Mouse (Mus musculus): ENCODE measurements at regions not wholly inside any gene's neighbourhood (a gene's known extent, or its start where the extent isn't known, plus 50 kb on each side); places are given as distances from the start of the nearest gene placed in this dataset.

GRCm38 (mm10) chr11:111895221-111896200 is 829.5 kb downstream of the Kcnj2 start:
- Histone ChIP-seq H3K36me3 (no peaks in the 10 kb centered on the region), H3K4me3 (replicated peaks) (no peak overlapping the region), H3K4me2 (no peak overlapping the region), H3K27ac (no peak overlapping the region), H3K27me3 (0 out of 2 replicates have a peak, but pooled peaks cover 4% of the 10 kb centered on the region), H3K9ac (no peak overlapping the region), H3K4me1 (no peaks in the 10 kb centered on the region), H3K9me3 (replicated peaks) (no peaks in the 10 kb centered on the region)
- WGBS: 84% methylated on average over 4 of the region's 4 CpGs
- no peak for ATAC-seq (replicated peaks; ENCODE audit: low FRiP score)

- H3K27ac ChIP-seq: no peak overlapping the region
- no peak overlapping the region for H3K9ac ChIP-seq
- no peak overlapping the region for H3K4me3 ChIP-seq (replicated peaks)
- no peak overlapping the region for H3K4me2 ChIP-seq
- H3K9me3 ChIP-seq (replicated peaks): no peaks in the 10 kb centered on the region
- ATAC-seq (replicated peaks; ENCODE audit: low FRiP score): no peak
- no peaks in the 10 kb centered on the region for H3K4me1 ChIP-seq
- WGBS: 76% methylated on average over 6 of the region's 6 CpGs
- H3K27me3 ChIP-seq: 0 out of 2 replicates have a peak, but pooled peaks cover 4% of the 10 kb centered on the region
- H3K36me3 ChIP-seq: no peaks in the 10 kb centered on the region
Measured at GRCm38 (mm10) chr11:111897001-111897400, 831.0 kb downstream of the Kcnj2 start.

DNA sequence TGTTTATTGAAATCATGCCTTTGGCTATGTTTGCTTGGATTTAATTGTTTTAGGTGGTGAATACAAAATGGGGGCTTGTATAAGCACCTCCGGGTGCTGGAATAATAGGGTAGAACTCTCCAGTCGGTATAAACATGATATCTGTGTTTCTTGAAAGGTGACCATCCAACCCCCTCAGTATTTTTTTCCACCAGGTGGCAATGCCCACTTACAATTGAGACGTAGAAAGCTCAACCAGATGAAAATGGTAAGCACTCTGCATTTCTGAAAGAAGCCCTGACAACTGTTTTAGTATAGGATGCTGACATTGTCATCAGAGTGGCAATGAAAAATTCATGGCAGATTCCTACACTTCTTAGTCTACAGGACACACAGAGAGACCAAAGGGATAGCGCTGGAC is 838.1 kb downstream of the Kcnj2 start:
- no peak overlapping the region for H3K4me3 ChIP-seq (replicated peaks)
- no peak overlapping the region for H3K9ac ChIP-seq
- H3K4me1 ChIP-seq: no peaks in the 10 kb centered on the region
- no peaks in the 10 kb centered on the region for H3K36me3 ChIP-seq
- H3K27me3 ChIP-seq: no peaks in the 10 kb centered on the region
- H3K9me3 ChIP-seq (replicated peaks): no peaks in the 10 kb centered on the region
- WGBS: 67% methylated on average over 4 of the region's 4 CpGs
- no peak overlapping the region for H3K27ac ChIP-seq
- H3K4me2 ChIP-seq: no peak overlapping the region
- ATAC-seq (replicated peaks; ENCODE audit: low FRiP score): no peak

DNA sequence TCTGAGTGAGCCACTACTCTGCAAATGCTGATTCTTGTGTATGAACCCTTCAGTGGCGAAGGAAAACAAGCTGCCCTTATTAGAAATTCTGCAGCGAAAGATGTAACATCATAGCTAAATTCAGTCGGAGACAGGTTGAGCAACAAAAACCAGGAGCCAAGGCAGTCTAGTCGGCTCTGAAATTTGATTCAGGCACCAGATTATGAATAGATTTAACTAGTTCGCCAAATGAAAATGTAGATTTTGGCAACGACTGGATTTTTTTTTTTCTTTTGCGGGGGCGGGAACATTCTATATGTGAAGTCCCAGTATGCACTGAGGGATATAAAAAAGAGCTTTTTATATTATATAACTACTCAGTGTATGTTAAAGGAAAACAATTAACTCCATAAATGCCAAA is 847.9 kb downstream of the Kcnj2 start:
- H3K9ac ChIP-seq: no peak overlapping the region

DNA sequence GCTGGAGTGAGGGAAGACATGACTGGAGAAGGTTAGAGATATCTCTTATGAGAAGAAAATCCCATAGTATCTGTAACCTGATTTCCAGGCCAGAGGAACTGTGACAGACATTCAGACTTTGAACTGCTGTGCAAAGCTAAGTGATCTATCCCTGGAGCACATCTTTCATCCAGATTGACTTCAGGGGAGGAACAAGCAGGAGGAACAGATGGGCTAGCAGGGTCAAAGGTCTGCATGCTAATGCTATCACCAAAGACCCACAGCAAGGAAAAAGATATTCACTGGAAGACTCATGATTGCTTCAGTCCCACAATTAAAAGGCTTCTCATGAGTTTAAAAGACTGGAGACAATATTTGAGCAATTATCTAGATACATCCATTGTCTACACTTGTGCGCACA is 855.7 kb upstream of the Sox9 start:
- 96% methylated on average over 1 of the region's 1 CpGs for WGBS
- no peak overlapping the region for H3K27ac ChIP-seq
- ATAC-seq (replicated peaks; ENCODE audit: low FRiP score): no peak
- H3K27me3 ChIP-seq: no peaks in the 10 kb centered on the region
- H3K4me2 ChIP-seq: no peak overlapping the region
- H3K9me3 ChIP-seq (replicated peaks): no peaks in the 10 kb centered on the region
- H3K4me1 ChIP-seq: no peaks in the 10 kb centered on the region
- no peak overlapping the region for H3K4me3 ChIP-seq (replicated peaks)
- H3K36me3 ChIP-seq: no peaks in the 10 kb centered on the region
- H3K9ac ChIP-seq: no peak overlapping the region

More for the DNA sequence above, 847.9 kb downstream of the Kcnj2 start:
- 81% methylated on average over 8 of the region's 8 CpGs for WGBS
- no peaks in the 10 kb centered on the region for H3K36me3 ChIP-seq
- H3K9me3 ChIP-seq (replicated peaks): no peaks in the 10 kb centered on the region
- ATAC-seq (replicated peaks; ENCODE audit: low FRiP score): no peak
- H3K4me1 ChIP-seq: no peaks in the 10 kb centered on the region
- H3K4me2 ChIP-seq: no peak overlapping the region
- no peak overlapping the region for H3K4me3 ChIP-seq (replicated peaks)
- no peaks in the 10 kb centered on the region for H3K27me3 ChIP-seq
- H3K27ac ChIP-seq: no peak overlapping the region

- ATAC-seq (replicated peaks; ENCODE audit: low FRiP score): no peak
- H3K36me3 ChIP-seq: no peaks in the 10 kb centered on the region
- no peak overlapping the region for H3K27ac ChIP-seq
- no peaks in the 10 kb centered on the region for H3K4me1 ChIP-seq
- H3K4me3 ChIP-seq (replicated peaks): no peak overlapping the region
- H3K9me3 ChIP-seq (replicated peaks): no peaks in the 10 kb centered on the region
- no peak overlapping the region for H3K9ac ChIP-seq
- H3K4me2 ChIP-seq: no peak overlapping the region
- 66% methylated on average over 10 of the region's 10 CpGs for WGBS
- H3K27me3 ChIP-seq: no peaks in the 10 kb centered on the region
Measured at GRCm38 (mm10) chr11:111929366-111929765, 852.7 kb upstream of the Sox9 start.

GRCm38 (mm10) chr11:111932052-111932451 is 850.0 kb upstream of the Sox9 start:
- WGBS: 88% methylated on average over 1 of the region's 1 CpGs

DNA sequence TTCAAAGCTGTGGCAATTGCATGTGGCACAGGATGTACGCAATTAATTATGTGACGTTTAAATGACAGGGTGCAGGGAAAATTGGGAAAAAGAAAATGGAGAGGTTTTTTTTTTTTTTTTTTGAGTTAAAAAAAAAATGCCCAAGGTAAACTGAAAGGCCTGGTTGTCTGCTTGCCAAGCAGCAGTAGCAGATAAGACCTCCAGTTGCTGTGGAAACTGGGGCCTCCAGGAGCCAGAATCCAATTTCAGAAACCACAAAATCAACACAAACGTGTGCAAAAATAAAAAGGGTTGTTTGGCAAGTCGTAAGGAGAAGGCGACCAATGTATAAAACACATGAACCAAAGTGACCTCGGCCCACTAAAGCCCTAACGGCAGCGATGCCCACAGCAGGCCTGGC is 837.7 kb upstream of the Sox9 start:
- Histone ChIP-seq H3K27me3 (no peaks in the 10 kb centered on the region), H3K4me2 (no peak overlapping the region), H3K9me3 (replicated peaks) (no peaks in the 10 kb centered on the region), H3K27ac (no peak overlapping the region), H3K36me3 (no peaks in the 10 kb centered on the region), H3K4me3 (replicated peaks) (no peak overlapping the region), H3K9ac (no peak overlapping the region), H3K4me1 (no peaks in the 10 kb centered on the region)
- no peak for ATAC-seq (replicated peaks; ENCODE audit: low FRiP score)
- 45% methylated on average over 8 of the region's 8 CpGs for whole genome bisulfite sequencing

More at GRCm38 (mm10) chr11:111932052-111932451, 850.0 kb upstream of the Sox9 start:
- no peak overlapping the region for H3K27ac ChIP-seq
- H3K9ac ChIP-seq: no peak overlapping the region
- H3K4me1 ChIP-seq: no peaks in the 10 kb centered on the region
- no peaks in the 10 kb centered on the region for H3K27me3 ChIP-seq
- no peaks in the 10 kb centered on the region for H3K36me3 ChIP-seq
- no peaks in the 10 kb centered on the region for H3K9me3 ChIP-seq (replicated peaks)
- no peak overlapping the region for H3K4me3 ChIP-seq (replicated peaks)
- ATAC-seq (replicated peaks; ENCODE audit: low FRiP score): no peak
- H3K4me2 ChIP-seq: no peak overlapping the region

DNA sequence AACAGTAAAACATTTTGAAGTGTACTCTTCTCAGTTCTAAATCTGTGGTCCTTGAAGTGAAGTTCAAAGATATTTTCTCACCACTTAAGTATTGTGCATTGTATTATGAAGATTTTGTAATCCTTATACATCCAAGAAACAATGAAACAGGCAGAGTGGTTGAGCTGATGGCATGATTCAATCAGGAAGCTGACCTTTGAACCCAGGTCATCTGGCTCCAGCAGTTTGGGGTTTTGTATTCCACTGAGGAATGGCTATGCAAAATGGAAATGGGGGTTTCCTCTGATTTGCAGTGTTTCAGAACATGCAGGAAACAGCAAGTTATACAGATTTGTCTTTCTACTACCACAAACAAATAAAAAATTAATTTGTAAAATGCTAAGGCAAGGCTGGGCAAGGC is 836.2 kb upstream of the Sox9 start:
- H3K36me3 ChIP-seq: no peaks in the 10 kb centered on the region
- no peak overlapping the region for H3K4me2 ChIP-seq
- H3K27ac ChIP-seq: no peak overlapping the region
- no peak for ATAC-seq (replicated peaks; ENCODE audit: low FRiP score)
- H3K27me3 ChIP-seq: no peaks in the 10 kb centered on the region
- H3K4me1 ChIP-seq: no peaks in the 10 kb centered on the region
- H3K9me3 ChIP-seq (replicated peaks): no peaks in the 10 kb centered on the region
- H3K9ac ChIP-seq: no peak overlapping the region
- H3K4me3 ChIP-seq (replicated peaks): no peak overlapping the region

DNA sequence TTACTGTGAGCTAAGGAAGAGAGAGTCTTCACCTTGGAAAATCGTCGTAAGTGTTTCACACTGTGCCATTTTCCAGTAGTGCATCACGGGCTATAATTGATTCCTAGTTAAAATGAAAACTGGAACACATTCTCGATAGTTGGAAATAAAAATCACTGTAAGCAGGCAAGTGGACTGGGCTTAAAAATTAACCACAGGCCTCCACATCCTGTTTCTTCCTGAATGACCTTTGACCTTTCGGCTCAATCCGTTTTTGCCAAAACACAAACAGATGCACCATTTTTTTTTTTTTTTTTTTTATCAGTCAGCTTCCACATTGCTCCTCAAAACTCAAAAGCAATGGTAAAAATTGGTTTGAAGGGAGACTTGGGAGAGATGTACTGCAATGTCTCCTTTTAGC is 834.4 kb upstream of the Sox9 start:
- no peaks in the 10 kb centered on the region for H3K9me3 ChIP-seq (replicated peaks)
- H3K27ac ChIP-seq: no peak overlapping the region
- WGBS: 77% methylated on average over 6 of the region's 6 CpGs
- H3K4me3 ChIP-seq (replicated peaks): no peak overlapping the region
- H3K36me3 ChIP-seq: no peaks in the 10 kb centered on the region
- no peaks in the 10 kb centered on the region for H3K27me3 ChIP-seq
- no peak overlapping the region for H3K9ac ChIP-seq
- no peak for ATAC-seq (replicated peaks; ENCODE audit: low FRiP score)
- no peaks in the 10 kb centered on the region for H3K4me1 ChIP-seq
- H3K4me2 ChIP-seq: no peak overlapping the region

DNA sequence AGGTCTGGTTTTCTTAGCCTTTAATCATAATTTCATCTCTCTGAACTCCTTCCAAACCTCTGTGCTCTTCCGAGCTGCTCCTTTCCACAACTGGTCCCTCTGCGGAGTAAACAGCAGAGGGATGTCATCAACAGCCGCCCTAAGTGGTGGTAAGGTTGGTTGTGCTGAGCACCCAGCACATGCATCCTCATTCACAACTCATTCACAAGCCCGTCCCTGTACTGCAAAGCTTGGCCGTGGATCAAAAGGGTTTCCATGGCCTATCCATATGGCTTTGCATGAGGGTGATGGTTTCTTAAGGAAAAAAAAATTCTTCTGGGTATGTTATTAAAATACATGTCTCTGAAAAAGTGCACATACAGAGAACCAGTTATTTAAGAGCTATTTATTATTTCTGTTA is 828.6 kb upstream of the Sox9 start:
- no peak overlapping the region for H3K4me3 ChIP-seq (replicated peaks)
- no peaks in the 10 kb centered on the region for H3K27me3 ChIP-seq
- WGBS: 78% methylated on average over 5 of the region's 5 CpGs
- H3K4me1 ChIP-seq: no peaks in the 10 kb centered on the region
- no peaks in the 10 kb centered on the region for H3K9me3 ChIP-seq (replicated peaks)
- ATAC-seq (replicated peaks; ENCODE audit: low FRiP score): no peak
- no peak overlapping the region for H3K4me2 ChIP-seq
- no peaks in the 10 kb centered on the region for H3K36me3 ChIP-seq
- no peak overlapping the region for H3K27ac ChIP-seq
- H3K9ac ChIP-seq: no peak overlapping the region

DNA sequence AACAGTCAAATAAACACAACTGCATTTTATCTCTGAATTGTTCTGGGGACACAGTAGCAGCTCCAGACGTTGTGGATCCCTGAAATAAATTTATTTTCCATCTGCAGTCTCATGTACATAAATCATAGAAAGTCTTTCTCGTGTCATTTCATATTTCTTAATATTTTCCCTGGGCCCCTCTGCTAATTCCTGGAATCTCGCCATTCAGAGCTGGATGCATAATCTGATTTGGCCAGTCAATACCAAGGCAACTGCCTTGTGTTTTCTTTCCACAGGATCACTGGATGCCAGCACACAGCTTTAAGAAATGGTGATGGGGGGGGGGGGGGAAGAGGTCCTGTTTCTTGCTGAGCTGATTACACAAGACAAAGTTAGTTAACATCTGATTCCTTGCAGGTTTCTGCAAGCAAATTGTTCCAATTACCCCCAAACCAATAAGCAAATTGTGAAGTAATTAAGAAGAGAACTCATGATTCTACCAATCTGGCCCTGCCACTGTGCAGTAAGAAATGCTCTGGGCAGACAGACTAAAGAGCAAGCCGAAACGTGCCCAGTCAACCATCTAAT is 824.2 kb upstream of the Sox9 start:
- no peaks in the 10 kb centered on the region for H3K4me1 ChIP-seq
- no peak overlapping the region for H3K9ac ChIP-seq
- H3K27me3 ChIP-seq: no peaks in the 10 kb centered on the region
- H3K9me3 ChIP-seq (replicated peaks): no peaks in the 10 kb centered on the region
- no peak overlapping the region for H3K27ac ChIP-seq
- ATAC-seq (replicated peaks; ENCODE audit: low FRiP score): no peak
- no peak overlapping the region for H3K4me3 ChIP-seq (replicated peaks)
- H3K4me2 ChIP-seq: no peak overlapping the region
- 68% methylated on average over 5 of the region's 5 CpGs for WGBS
- no peaks in the 10 kb centered on the region for H3K36me3 ChIP-seq
